Mouse (Mus musculus) ES-Bruce4 (cell line): Measurements from ENCODE around the gene Whrn.

ENCODE experiments used
- CTCF ChIP-seq: IDR thresholded peaks from one replicate; pipeline ENCODE4 v1.8.1; 2011; ENCODE audit warnings: low read depth, low read length
- EP300 ChIP-seq: IDR thresholded peaks from 2 replicates; pipeline ENCODE4 v1.6.1; 2011; ENCODE audit warnings: low read depth, low read length; ENCODE audit not compliant: insufficient read depth
- POLR2A ChIP-seq: IDR thresholded peaks from one replicate; pipeline ENCODE4 v1.8.1; 2011; ENCODE audit warnings: low read length; ENCODE audit not compliant: insufficient read depth

DNA sequence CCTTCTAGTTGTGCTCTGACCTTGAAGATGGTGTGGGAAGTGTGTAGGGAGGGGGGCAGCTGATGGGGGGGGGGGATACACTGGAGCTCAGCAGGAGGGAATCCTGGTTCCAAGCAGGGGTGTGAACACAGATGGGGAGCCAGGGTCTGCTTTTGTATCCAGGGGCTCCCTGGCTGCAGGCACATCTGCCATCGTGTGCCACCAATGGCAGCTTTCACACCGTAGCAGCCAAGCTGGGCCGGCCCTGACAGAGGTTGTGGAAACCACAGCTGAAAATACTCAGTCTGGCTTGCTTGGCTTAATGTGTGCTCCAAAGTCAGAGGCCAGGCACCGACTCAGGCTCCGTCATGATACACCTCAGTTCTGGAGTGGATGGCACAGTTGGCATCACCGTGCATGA, 107.8 kb downstream of the Whrn start:
- TF ChIP-seq CTCF, result no peak
- no peak for TF ChIP-seq POLR2A
- no peak for TF ChIP-seq EP300
